Mouse (Mus musculus): Measurements from ENCODE around the gene Suco.

- no peak for TF ChIP-seq CTCF (IDR thresholded peaks at IDR 0.05; ENCODE audit: extremely low read depth, insufficient read depth, insufficient read length, insufficient replicate concordance)
- TF ChIP-seq POLR2A (IDR thresholded peaks at IDR 0.05; ENCODE audit: low read depth, low read length): no peak
Measured at GRCm38 (mm10) chr1:161781594-161781993, 94.9 kb downstream of the Suco start.
